Mouse (Mus musculus): ENCODE measurements around the gene Mpo.

Gene Mpo

GRCm38 (mm10) chr11:87758161-87758911 lies 35.0 kb upstream of the Mpo start:
- peak; percentile 57 to 59 for DNase-seq

- DNase-seq = peak; percentile 39 to 48
Measured at GRCm38 (mm10) chr11:87758957-87759608, 34.3 kb upstream of the Mpo start.

GRCm38 (mm10) chr11:87759609-87760005 lies 33.8 kb upstream of the Mpo start:
- peak; percentile 86 to 89 for DNase-seq

GRCm38 (mm10) chr11:87760301-87761081 lies 32.9 kb upstream of the Mpo start, which contains the start of gene Tspoap1:
Gene Tspoap1, plus strand, starts transcription at chr11:87760541.
- DNase-seq = peak; percentile 52 to 53

- peak; percentile 21 to 25 for DNase-seq
Measured at GRCm38 (mm10) chr11:87761181-87761721, 32.1 kb upstream of the Mpo start.

- peak in 1 of 2 experiments; percentile 16 for DNase-seq
Measured at GRCm38 (mm10) chr11:87761806-87762701, 31.3 kb upstream of the Mpo start.

GRCm38 (mm10) chr11:87762702-87763385 lies 30.5 kb upstream of the Mpo start:
- no peak for DNase-seq

- peak; percentile 34 to 41 for DNase-seq
Measured at GRCm38 (mm10) chr11:87763511-87763987, 29.8 kb upstream of the Mpo start.

GRCm38 (mm10) chr11:87763988-87764876 lies 29.1 kb upstream of the Mpo start:
- peak; percentile 72 to 75 for DNase-seq

GRCm38 (mm10) chr11:87768745-87769144 lies 24.6 kb upstream of the Mpo start:
- no peak for DNase-seq

GRCm38 (mm10) chr11:87770989-87771388 lies 22.4 kb upstream of the Mpo start:
- peak; percentile 96 to 97 for DNase-seq

GRCm38 (mm10) chr11:87772354-87772753 lies 21.0 kb upstream of the Mpo start:
- DNase-seq = no peak

- peak; percentile 17 to 19 for DNase-seq
Measured at GRCm38 (mm10) chr11:87778100-87778765, 15.1 kb upstream of the Mpo start.

- no peak for DNase-seq
Measured at GRCm38 (mm10) chr11:87778915-87779314, 14.5 kb upstream of the Mpo start.

GRCm38 (mm10) chr11:87779392-87779791 lies 14.0 kb upstream of the Mpo start:
- DNase-seq = no peak

- DNase-seq = no peak
Measured at GRCm38 (mm10) chr11:87780130-87780529, 13.3 kb upstream of the Mpo start.

- DNase-seq = no peak
Measured at GRCm38 (mm10) chr11:87790088-87790487, 3.3 kb upstream of the Mpo start.

- DNase-seq = no peak
Measured at GRCm38 (mm10) chr11:87801711-87802275, 8.4 kb downstream of the Mpo start.

- DNase-seq = no peak
Measured at GRCm38 (mm10) chr11:87802621-87803020, 9.2 kb downstream of the Mpo start.
